Mouse (Mus musculus): ENCODE measurements around the gene Olfr1419. TPM values are rescaled to one million over a fixed set of nuclear protein-coding genes. Genes with fewer than 3 reads are reported as not detected.

The Olfr1419 gene
- not detected in 2 replicates for polyA plus RNA-seq (2012; ENCODE audit: low replicate concordance)

GRCm38 (mm10) chr19:11875006-11875405 is at the start of gene Olfr1419:
Gene Olfr1419, minus strand, starts transcription at chr19:11875106.

GRCm38 (mm10) chr19:11912037-11912532 is 37.2 kb upstream of the Olfr1419 start, which contains the start of gene Patl1:
Gene Patl1, plus strand, starts transcription at chr19:11912399.

GRCm38 (mm10) chr19:11886265-11886664 is 11.4 kb upstream of the Olfr1419 start, which contains the start of gene Olfr1420:
Gene Olfr1420, plus strand, starts transcription at chr19:11886565.

GRCm38 (mm10) chr19:11860966-11861365 is 13.9 kb downstream of the Olfr1419 start, which contains the start of gene Olfr1418:
Gene Olfr1418, minus strand, starts transcription at chr19:11861066.

GRCm38 (mm10) chr19:11839119-11839518 is 35.8 kb downstream of the Olfr1419 start, which contains the start of gene Olfr1417:
Gene Olfr1417, minus strand, starts transcription at chr19:11839219.

GRCm38 (mm10) chr19:11819143-11819700 is 55.7 kb downstream of the Olfr1419 start, which contains the start of gene Stx3:
Gene Stx3, minus strand, starts transcription at chr19:11819403.

Other genes with a start within 250 kb of the Olfr1419 start
- 0.11 TPM in 1 of 2 replicates, not detected in the other for gene Ms4a3, start 234.3 kb downstream of the Olfr1419 start, polyA plus RNA-seq (2012; ENCODE audit: low replicate concordance)
- not detected in 2 replicates for gene Oosp2, start 214.5 kb downstream of the Olfr1419 start, polyA plus RNA-seq (2012; ENCODE audit: low replicate concordance)
- gene Oosp1, start 184.0 kb downstream of the Olfr1419 start, polyA plus RNA-seq (2012; ENCODE audit: low replicate concordance) = 0.17 and 0.20 TPM in 2 replicates
- not detected in 2 replicates for gene Oosp3, start 178.1 kb downstream of the Olfr1419 start, polyA plus RNA-seq (2012; ENCODE audit: low replicate concordance)
- not detected in 2 replicates for gene Gif, start 127.6 kb downstream of the Olfr1419 start, polyA plus RNA-seq (2012; ENCODE audit: low replicate concordance)
- gene Mrpl16, start 104.7 kb downstream of the Olfr1419 start, polyA plus RNA-seq (2012; ENCODE audit: low replicate concordance) = 0.78 and 12.6 TPM in 2 replicates
- gene Stx3, start 55.7 kb downstream of the Olfr1419 start, polyA plus RNA-seq (2012; ENCODE audit: low replicate concordance) = 3.0 and 10.9 TPM in 2 replicates
- not detected in 2 replicates for gene Olfr1417, start 35.9 kb downstream of the Olfr1419 start, polyA plus RNA-seq (2012; ENCODE audit: low replicate concordance)
- not detected in 2 replicates for gene Olfr1418, start 14.0 kb downstream of the Olfr1419 start, polyA plus RNA-seq (2012; ENCODE audit: low replicate concordance)
- not detected in 2 replicates for gene Olfr1420, start 11.5 kb upstream of the Olfr1419 start, polyA plus RNA-seq (2012; ENCODE audit: low replicate concordance)
- gene Patl1, start 37.3 kb upstream of the Olfr1419 start, polyA plus RNA-seq (2012; ENCODE audit: low replicate concordance) = 10.1 and 15.0 TPM in 2 replicates
- gene Osbp, start 90.8 kb upstream of the Olfr1419 start, polyA plus RNA-seq (2012; ENCODE audit: low replicate concordance) = 7.2 and 10.9 TPM in 2 replicates
- 0.02 TPM in 1 of 2 replicates, not detected in the other for gene Olfr1423, start 166.2 kb upstream of the Olfr1419 start, polyA plus RNA-seq (2012; ENCODE audit: low replicate concordance)
- gene Olfr1424, start 187.6 kb upstream of the Olfr1419 start, polyA plus RNA-seq (2012; ENCODE audit: low replicate concordance) = not detected in 2 replicates
- 0.20 TPM in 1 of 2 replicates, not detected in the other for gene Olfr1425, start 202.6 kb upstream of the Olfr1419 start, polyA plus RNA-seq (2012; ENCODE audit: low replicate concordance)
- not detected in 2 replicates for gene Olfr1426, start 216.9 kb upstream of the Olfr1419 start, polyA plus RNA-seq (2012; ENCODE audit: low replicate concordance)
- gene Olfr1427, start 228.2 kb upstream of the Olfr1419 start, polyA plus RNA-seq (2012; ENCODE audit: low replicate concordance) = not detected in 2 replicates
- not detected in 2 replicates for gene Olfr1428, start 240.8 kb upstream of the Olfr1419 start, polyA plus RNA-seq (2012; ENCODE audit: low replicate concordance)
- not detected in 2 replicates for gene Olfr76, start 248.1 kb upstream of the Olfr1419 start, polyA plus RNA-seq (2012; ENCODE audit: low replicate concordance)

All from hematopoietic multipotent progenitor cell, adult 10-12 weeks (in vitro differentiated cells).